Mouse (Mus musculus) MEL (cell line): ENCODE measurements around the gene Rnf181. TPM values are rescaled to one million over a fixed set of nuclear protein-coding genes. Genes with fewer than 3 reads are reported as not detected.
A peak's percentile ranks its signal among the peaks of the same experiment; 100 is the strongest.

Experiments
- DNase-seq: peaks from one replicate; pipeline ENCODE4 v3.0.0; 2011; ENCODE audit warnings: low read depth, low spot score
- H3K27ac ChIP-seq: 2 replicates; pipeline ENCODE4 v1.5.1; 2012; ENCODE audit warnings: low read depth, mild to moderate bottlenecking, control low read depth, low read length, moderate library complexity; ENCODE audit not compliant: control insufficient read depth
- H3K27me3 ChIP-seq, 2 experiments: fragments of 150-350 bp in 1 of 2; sonication (generic) in 1 of 2; 2 replicates each; pipeline ENCODE4 v1.6.1; 2012; ENCODE audit warnings: low read length in 2 of 2, mild to moderate bottlenecking in 2 of 2, improper control_type of control experiment in 1 of 2, moderate library complexity in 1 of 2; ENCODE audit not compliant: insufficient read depth in 2 of 2, control insufficient read depth in 1 of 2
- H3K36me3 ChIP-seq, 2 experiments: 2 replicates each; pipeline ENCODE4 v1.6.1; 2012 to 2014; ENCODE audit warnings: low read length in 2 of 2, improper control_type of control experiment in 1 of 2, inconsistent platforms in 1 of 2, mild to moderate bottlenecking in 1 of 2; ENCODE audit not compliant: insufficient read depth in 2 of 2, control insufficient read depth in 1 of 2
- H3K4me1 ChIP-seq, 2 experiments: fragments of 150-350 bp in 1 of 2; sonication (generic) in 1 of 2; 2 replicates each; pipeline ENCODE4 v1.6.1; 2012; ENCODE audit warnings: low read length in 2 of 2, improper control_type of control experiment in 1 of 2, mild to moderate bottlenecking in 1 of 2; ENCODE audit not compliant: insufficient read depth in 2 of 2, control insufficient read depth in 1 of 2
- H3K4me3 ChIP-seq, 2 experiments: fragments of 150-350 bp in 1 of 2; sonication (generic) in 1 of 2; 2 replicates each; pipeline ENCODE4 v1.5.1; 2012; ENCODE audit warnings: low read depth in 2 of 2, low read length in 2 of 2, mild to moderate bottlenecking in 2 of 2, moderate library complexity in 2 of 2, control low read depth in 1 of 2, improper control_type of control experiment in 1 of 2; ENCODE audit not compliant: control insufficient read depth in 1 of 2, insufficient read depth in 1 of 2
- H3K79me2 ChIP-seq: 2 replicates; pipeline ENCODE4 v1.6.1; 2012; ENCODE audit warnings: mild to moderate bottlenecking, low read length, moderate library complexity; ENCODE audit not compliant: control insufficient read depth, poor library complexity, insufficient read depth
- H3K9ac ChIP-seq: 2 replicates; pipeline ENCODE4 v1.6.1; 2012; ENCODE audit warnings: low read depth, mild to moderate bottlenecking, control low read depth, low read length, moderate library complexity; ENCODE audit not compliant: control insufficient read depth, poor library complexity, severe bottlenecking
- H3K9me3 ChIP-seq: fragments of 150-350 bp; sonication (generic); replicated peaks from 2 replicates; pipeline ENCODE4 v1.6.1; 2012; ENCODE audit warnings: mild to moderate bottlenecking, low read length, improper control_type of control experiment, moderate library complexity; ENCODE audit not compliant: insufficient read depth
- CHD2 ChIP-seq: IDR thresholded peaks from 2 replicates; pipeline ENCODE4 v1.6.1; 2011; ENCODE audit warnings: low read length, improper control_type of control experiment
- E2F4 ChIP-seq: IDR thresholded peaks from 2 replicates; pipeline ENCODE4 v1.6.1; 2011; ENCODE audit warnings: low read depth, low read length, improper control_type of control experiment, borderline replicate concordance
- ELF1 ChIP-seq: IDR thresholded peaks from 2 replicates; pipeline ENCODE4 v1.6.1; 2014; ENCODE audit warnings: low read depth, mild to moderate bottlenecking, inconsistent platforms, low read length, improper control_type of control experiment, moderate library complexity
- EP300 ChIP-seq, 2 experiments: IDR thresholded peaks; 2 replicates each; pipeline ENCODE4 v1.6.1; 2011; ENCODE audit warnings: improper control_type of control experiment in 2 of 2, low read length in 2 of 2, low read depth in 1 of 2, mild to moderate bottlenecking in 1 of 2
- ETS1 ChIP-seq: IDR thresholded peaks from 2 replicates; pipeline ENCODE4 v1.6.1; 2012; ENCODE audit warnings: low read depth, mild to moderate bottlenecking, inconsistent platforms, low read length, improper control_type of control experiment, moderate library complexity
- GABPA ChIP-seq: IDR thresholded peaks from 2 replicates; pipeline ENCODE4 v1.6.1; 2012; ENCODE audit warnings: low read depth, mild to moderate bottlenecking, inconsistent platforms, low read length, improper control_type of control experiment, moderate library complexity
- JUND ChIP-seq: IDR thresholded peaks from 2 replicates; pipeline ENCODE4 v1.6.1; 2011; ENCODE audit warnings: low read depth, mild to moderate bottlenecking, improper control_type of control experiment, low read length
- KAT2A ChIP-seq: conservative IDR thresholded peaks from 2 replicates; pipeline ENCODE4 v1.6.1; 2012; ENCODE audit warnings: low read depth, low read length, improper control_type of control experiment, inconsistent platforms
- MAFK ChIP-seq: IDR thresholded peaks from 2 replicates; pipeline ENCODE4 v1.6.1; 2011; ENCODE audit warnings: low read depth, mild to moderate bottlenecking, low read length, improper control_type of control experiment, borderline replicate concordance
- MAX ChIP-seq: IDR thresholded peaks from 2 replicates; pipeline ENCODE4 v1.6.1; 2011; ENCODE audit warnings: low read length, improper control_type of control experiment
- MAZ ChIP-seq: IDR thresholded peaks from 2 replicates; pipeline ENCODE4 v1.6.1; 2012; ENCODE audit warnings: low read depth, mild to moderate bottlenecking, inconsistent platforms, low read length, improper control_type of control experiment
- MEF2A ChIP-seq: IDR thresholded peaks from 2 replicates; pipeline ENCODE4 v1.6.1; 2014; ENCODE audit warnings: low read depth, mild to moderate bottlenecking, inconsistent platforms, low read length, improper control_type of control experiment; ENCODE audit not compliant: poor library complexity, insufficient replicate concordance, severe bottlenecking; ENCODE audit errors: extremely low read depth
- MYB ChIP-seq: IDR thresholded peaks from 2 replicates; pipeline ENCODE4 v1.6.1; 2011; ENCODE audit warnings: mild to moderate bottlenecking, low read depth, low read length, improper control_type of control experiment
- MYC ChIP-seq: IDR thresholded peaks from 2 replicates; pipeline ENCODE4 v1.6.1; 2011; ENCODE audit warnings: low read depth, mild to moderate bottlenecking, low read length, improper control_type of control experiment, moderate library complexity
- NELFE ChIP-seq: IDR thresholded peaks from 2 replicates; pipeline ENCODE4 v1.6.1; 2011; ENCODE audit warnings: low read depth, low read length, improper control_type of control experiment
- NRF1 ChIP-seq: IDR thresholded peaks from 2 replicates; pipeline ENCODE4 v1.6.1; 2014; ENCODE audit warnings: low read depth, mild to moderate bottlenecking, inconsistent platforms, low read length, improper control_type of control experiment, moderate library complexity; ENCODE audit not compliant: poor library complexity, insufficient read depth, severe bottlenecking
- POLR2A ChIP-seq, 2 experiments: IDR thresholded peaks; 2 replicates each; pipeline ENCODE4 v1.6.1; 2011 to 2012; ENCODE audit warnings: low read length in 2 of 2, mild to moderate bottlenecking in 2 of 2, control low read depth in 1 of 2, improper control_type of control experiment in 1 of 2, low read depth in 1 of 2, moderate library complexity in 1 of 2; ENCODE audit not compliant: control insufficient read depth in 1 of 2, insufficient read depth in 1 of 2, poor library complexity in 1 of 2
- POLR2AphosphoS5 ChIP-seq: IDR thresholded peaks from 2 replicates; pipeline ENCODE4 v1.6.1; 2012; ENCODE audit warnings: low read depth, borderline replicate concordance, mild to moderate bottlenecking, inconsistent platforms, low read length, moderate library complexity, mixed read lengths
- RAD21 ChIP-seq: IDR thresholded peaks from 2 replicates; pipeline ENCODE4 v1.6.1; 2011; ENCODE audit warnings: mild to moderate bottlenecking, low read depth, low read length, improper control_type of control experiment
- RCOR1 ChIP-seq: IDR thresholded peaks from 2 replicates; pipeline ENCODE4 v1.6.1; 2012; ENCODE audit warnings: low read depth, mild to moderate bottlenecking, inconsistent platforms, low read length, improper control_type of control experiment
- SMC3 ChIP-seq: IDR thresholded peaks from 2 replicates; pipeline ENCODE4 v1.6.1; 2011; ENCODE audit warnings: low read depth, low read length, improper control_type of control experiment
- TAL1 ChIP-seq: IDR thresholded peaks from 2 replicates; pipeline ENCODE4 v1.6.1; 2012; ENCODE audit warnings: mild to moderate bottlenecking, inconsistent platforms, low read length, moderate library complexity, mixed read lengths
- TBP ChIP-seq: IDR thresholded peaks from 2 replicates; pipeline ENCODE4 v1.8.0; 2011; ENCODE audit warnings: low read depth, low read length, improper control_type of control experiment
- TCF12 ChIP-seq: IDR thresholded peaks from 2 replicates; pipeline ENCODE4 v1.6.1; 2014; ENCODE audit warnings: low read depth, mild to moderate bottlenecking, inconsistent platforms, low read length, improper control_type of control experiment, moderate library complexity
- UBTF ChIP-seq: IDR thresholded peaks from 2 replicates; pipeline ENCODE4 v1.6.1; 2012; ENCODE audit warnings: low read depth, mild to moderate bottlenecking, inconsistent platforms, low read length, improper control_type of control experiment, moderate library complexity, borderline replicate concordance; ENCODE audit not compliant: insufficient read depth
- USF1 ChIP-seq: IDR thresholded peaks from 2 replicates; pipeline ENCODE4 v1.6.1; 2014; ENCODE audit warnings: low read depth, mild to moderate bottlenecking, inconsistent platforms, low read length, improper control_type of control experiment, moderate library complexity
- USF2 ChIP-seq, 2 experiments: IDR thresholded peaks; 2 replicates each; pipeline ENCODE4 v1.6.1; 2011 to 2012; ENCODE audit warnings: improper control_type of control experiment in 2 of 2, low read length in 2 of 2, borderline replicate concordance in 1 of 2, inconsistent platforms in 1 of 2, low read depth in 1 of 2, mild to moderate bottlenecking in 1 of 2; ENCODE audit not compliant: insufficient read depth in 1 of 2
- ZC3H11A ChIP-seq: IDR thresholded peaks from 2 replicates; pipeline ENCODE4 v1.6.1; 2012; ENCODE audit warnings: low read depth, mild to moderate bottlenecking, inconsistent platforms, low read length, improper control_type of control experiment
- ZKSCAN1 ChIP-seq: IDR thresholded peaks from 2 replicates; pipeline ENCODE4 v1.6.1; 2012; ENCODE audit warnings: low read depth, mild to moderate bottlenecking, inconsistent platforms, low read length, improper control_type of control experiment, moderate library complexity
- ZMIZ1 ChIP-seq: IDR thresholded peaks from 2 replicates; pipeline ENCODE4 v1.6.1; 2012; ENCODE audit warnings: low read depth, mild to moderate bottlenecking, inconsistent platforms, low read length, improper control_type of control experiment, moderate library complexity
- ZNF384 ChIP-seq: IDR thresholded peaks from 2 replicates; pipeline ENCODE4 v1.6.1; 2012; ENCODE audit warnings: low read depth, mild to moderate bottlenecking, inconsistent platforms, low read length, improper control_type of control experiment
- polyA plus RNA-seq, 2 experiments: library from polyadenylated mRNA; stranded (reverse) in 1 of 2; unstranded in 1 of 2; fragments of >175 nt in 1 of 2; fragments of >200 nt in 1 of 2; gene quantifications; 2 replicates each; pipeline versions ENCODE4 v1.2.1 to v1.2.4; 2012; ENCODE audit warnings: low replicate concordance in 2 of 2, low read depth in 1 of 2; ENCODE audit not compliant: insufficient read length in 2 of 2, insufficient read depth in 1 of 2, missing spikeins in 1 of 2
- total RNA-seq: library from RNA; depleted of rRNA; stranded (reverse); fragments of 300-350 nt; gene quantifications from 2 replicates; pipeline ENCODE4 v1.2.3, GENCODE M21; 2012

Rnf181 gene
- total and polyA plus RNA-seq, 3 experiments, result 47.2 to 268 (median 107) TPM

- no peak overlapping the region for H3K9ac ChIP-seq
Observed at GRCm38 (mm10) chr6:72348411-72348810, 18.3 kb downstream of the Rnf181 start.

GRCm38 (mm10) chr6:72347166-72347941, 19.4 kb downstream of the Rnf181 start, which contains the start of gene 0610030E20Rik:
Gene 0610030E20Rik, plus strand, starts transcription at chr6:72347317.
- Histone ChIP-seq H3K27me3 (no peaks in the 10 kb centered on the region), H3K27ac (peak within 1 kb of the TSS; percentile 97), H3K79me2 (peaks cover 50% of the 10 kb centered on the region), H3K4me3 (peak within 1 kb of the TSS; percentile 74 to 96), H3K9me3 (no peaks in the 10 kb centered on the region), H3K4me1 (peaks cover 20 to 26% of the 10 kb centered on the region in 2 experiments), H3K36me3 (peaks cover 5 to 40% of the 10 kb centered on the region in 2 experiments), H3K9ac (peak within 1 kb of the TSS; percentile 99)
- DNase-seq, result peak; percentile 86
- TF ChIP-seq RCOR1 (no peak), UBTF (0 out of 2 replicates have a peak, but pooled peaks have one; percentile 49), ZNF384 (no peak), ELF1 (peak; percentile 89), MAZ (peak; percentile 20; the same call in 1 of the 2 replicates), SMC3 (no peak), TBP (peak; percentile 87), ETS1 (peak; percentile 49; the same call in 1 of the 2 replicates), ZKSCAN1 (no peak), MAFK (no peak), USF1 (0 out of 2 replicates have a peak, but pooled peaks have one; percentile 22), ZMIZ1 (peak; percentile 90; the same call in 1 of the 2 replicates), USF2 (IDR thresholded peaks at IDR 0.05; ENCODE audit: borderline replicate concordance in 1 of 2, insufficient read depth in 1 of 2, low read depth in 1 of 2, low read length in 2 of 2) (no peak), KAT2A (no peak), CHD2 (no peak), E2F4 (no peak), TAL1 (no peak), JUND (no peak), EP300 (IDR thresholded peaks at IDR 0.05; ENCODE audit: low read depth in 1 of 2, low read length in 2 of 2) (peak in 1 of 2 experiments; percentile 56; a peak in 2 of 4 replicates), MAX (peak; percentile 66), RAD21 (no peak), TCF12 (peak; percentile 71), POLR2AphosphoS5 (no peak), GABPA (no peak), POLR2A (IDR thresholded peaks at IDR 0.05; ENCODE audit: control insufficient read depth in 1 of 2, insufficient read depth in 1 of 2, low read depth in 1 of 2, low read length in 2 of 2, poor library complexity in 1 of 2) (peak; percentile 63 to 87), NELFE (peak; percentile 84), MYB (peak; percentile 97), MYC (peak; percentile 80)

More at GRCm38 (mm10) chr6:72348411-72348810, 18.3 kb downstream of the Rnf181 start:
- peaks cover 42% of the 10 kb centered on the region for H3K79me2 ChIP-seq
- H3K27me3 ChIP-seq, result no peaks in the 10 kb centered on the region
- no peaks in the 10 kb centered on the region for H3K9me3 ChIP-seq
- no peak for TF ChIP-seq TBP
- no peak for TF ChIP-seq NRF1
- no peak for TF ChIP-seq CHD2
- no peak for TF ChIP-seq MEF2A
- no peak for TF ChIP-seq ZC3H11A
- no peak for TF ChIP-seq ZMIZ1
- no peak overlapping the region for H3K27ac ChIP-seq
- peaks cover 6 to 40% of the 10 kb centered on the region in 2 experiments for H3K36me3 ChIP-seq
- H3K4me3 ChIP-seq, result peak overlapping the region in 1 of 2 experiments; percentile 74; a peak in 1 of 4 replicates
- no peak for DNase-seq
- H3K4me1 ChIP-seq, result peaks cover 20 to 24% of the 10 kb centered on the region in 2 experiments
